Mouse (Mus musculus): ENCODE results near the gene Ntrk2.

Ntrk2 gene

GRCm38 (mm10) chr13:58840731-58841359, 34.5 kb downstream of the Ntrk2 start:
- DNase-seq (ENCODE audit: extremely low spot score): no peak

GRCm38 (mm10) chr13:58843826-58844225, 37.5 kb downstream of the Ntrk2 start:
- no peak for DNase-seq (ENCODE audit: extremely low spot score)

GRCm38 (mm10) chr13:58848578-58848977, 42.2 kb downstream of the Ntrk2 start:
- DNase-seq (ENCODE audit: extremely low spot score): no peak

- DNase-seq (ENCODE audit: extremely low spot score): no peak
These were observed 47.3 kb downstream of the Ntrk2 start for GRCm38 (mm10) chr13:58853685-58854084.

GRCm38 (mm10) chr13:58866239-58866638, 59.9 kb downstream of the Ntrk2 start:
- no peak for DNase-seq (ENCODE audit: extremely low spot score)

GRCm38 (mm10) chr13:58866776-58867435, 60.5 kb downstream of the Ntrk2 start:
- DNase-seq (ENCODE audit: extremely low spot score): no peak

GRCm38 (mm10) chr13:58882468-58882867, 76.1 kb downstream of the Ntrk2 start:
- DNase-seq (ENCODE audit: extremely low spot score): no peak

GRCm38 (mm10) chr13:58882916-58883315, 76.5 kb downstream of the Ntrk2 start:
- DNase-seq (ENCODE audit: extremely low spot score): no peak

- no peak for DNase-seq (ENCODE audit: extremely low spot score)
These were observed 79.7 kb downstream of the Ntrk2 start for GRCm38 (mm10) chr13:58886108-58886507.

GRCm38 (mm10) chr13:58896254-58896910, 90.0 kb downstream of the Ntrk2 start:
- DNase-seq (ENCODE audit: extremely low spot score): no peak

- DNase-seq (ENCODE audit: extremely low spot score): no peak
These were observed 93.0 kb downstream of the Ntrk2 start for GRCm38 (mm10) chr13:58899337-58899736.

- DNase-seq (ENCODE audit: extremely low spot score): no peak
These were observed 95.9 kb downstream of the Ntrk2 start for GRCm38 (mm10) chr13:58902313-58902712.

- DNase-seq (ENCODE audit: extremely low spot score): peak; percentile 13
These were observed 98.7 kb downstream of the Ntrk2 start for GRCm38 (mm10) chr13:58904742-58905735.

GRCm38 (mm10) chr13:58911936-58912335, 105.6 kb downstream of the Ntrk2 start:
- no peak for DNase-seq (ENCODE audit: extremely low spot score)

GRCm38 (mm10) chr13:58912559-58912958, 106.2 kb downstream of the Ntrk2 start:
- no peak for DNase-seq (ENCODE audit: extremely low spot score)

- DNase-seq (ENCODE audit: extremely low spot score): no peak
These were observed 107.9 kb downstream of the Ntrk2 start for GRCm38 (mm10) chr13:58914061-58914814.

- no peak for DNase-seq (ENCODE audit: extremely low spot score)
These were observed 110.0 kb downstream of the Ntrk2 start for GRCm38 (mm10) chr13:58916348-58916747.

- no peak for DNase-seq (ENCODE audit: extremely low spot score)
These were observed 113.9 kb downstream of the Ntrk2 start for GRCm38 (mm10) chr13:58920241-58920640.

GRCm38 (mm10) chr13:58921255-58921654, 114.9 kb downstream of the Ntrk2 start:
- no peak for DNase-seq (ENCODE audit: extremely low spot score)

GRCm38 (mm10) chr13:58921705-58922104, 115.3 kb downstream of the Ntrk2 start:
- DNase-seq (ENCODE audit: extremely low spot score): no peak

GRCm38 (mm10) chr13:58922174-58922573, 115.8 kb downstream of the Ntrk2 start:
- DNase-seq (ENCODE audit: extremely low spot score): no peak
